Mouse (Mus musculus): ENCODE data around the gene Cpa4. TPM values are rescaled to one million over a fixed set of nuclear protein-coding genes. Genes with fewer than 3 reads are reported as not detected.

Gene Cpa4
- polyA plus RNA-seq, 1 experiment, result 0.10 TPM

GRCm38 (mm10) chr6:30618735-30619134 is 50.6 kb downstream of the Cpa4 start:
- Histone ChIP-seq H3K4me1 (ENCODE audit: control insufficient read depth, insufficient read depth, low read length) (no peaks in the 10 kb centered on the region; the same call in 1 of the 2 replicates), H3K27ac (ENCODE audit: insufficient read depth, low read length) (no peak overlapping the region), H3K4me3 (ENCODE audit: insufficient read depth, low read length) (no peak overlapping the region)
- TF ChIP-seq CTCF (IDR thresholded peaks at IDR 0.05; ENCODE audit: extremely low read depth, insufficient read depth, low read length) (no peak), POLR2A (IDR thresholded peaks at IDR 0.05; ENCODE audit: extremely low read depth, insufficient read depth, low read length) (no peak)

- no peak overlapping the region for H3K4me3 ChIP-seq (ENCODE audit: insufficient read depth, low read length)
- TF ChIP-seq CTCF (IDR thresholded peaks at IDR 0.05; ENCODE audit: extremely low read depth, insufficient read depth, low read length) (no peak), POLR2A (IDR thresholded peaks at IDR 0.05; ENCODE audit: extremely low read depth, insufficient read depth, low read length) (no peak)
- no peak overlapping the region for H3K27ac ChIP-seq (ENCODE audit: insufficient read depth, low read length)
- H3K4me1 ChIP-seq (ENCODE audit: control insufficient read depth, insufficient read depth, low read length), result no peaks in the 10 kb centered on the region; the same call in 1 of the 2 replicates
Observed at GRCm38 (mm10) chr6:30619606-30620005, 51.4 kb downstream of the Cpa4 start.

- Histone ChIP-seq H3K4me1 (ENCODE audit: control insufficient read depth, insufficient read depth, low read length) (no peaks in the 10 kb centered on the region; the same call in 1 of the 2 replicates), H3K27ac (ENCODE audit: insufficient read depth, low read length) (no peak overlapping the region)
- TF ChIP-seq CTCF (IDR thresholded peaks at IDR 0.05; ENCODE audit: extremely low read depth, insufficient read depth, low read length), result no peak
- no peak for TF ChIP-seq POLR2A (IDR thresholded peaks at IDR 0.05; ENCODE audit: extremely low read depth, insufficient read depth, low read length)
Observed at GRCm38 (mm10) chr6:30620591-30620990, 52.4 kb downstream of the Cpa4 start.

GRCm38 (mm10) chr6:30620994-30621393 is 52.8 kb downstream of the Cpa4 start:
- TF ChIP-seq POLR2A (IDR thresholded peaks at IDR 0.05; ENCODE audit: extremely low read depth, insufficient read depth, low read length), result no peak
- TF ChIP-seq CTCF (IDR thresholded peaks at IDR 0.05; ENCODE audit: extremely low read depth, insufficient read depth, low read length), result no peak
- Histone ChIP-seq H3K4me3 (ENCODE audit: insufficient read depth, low read length) (no peak overlapping the region), H3K27ac (ENCODE audit: insufficient read depth, low read length) (no peak overlapping the region), H3K4me1 (ENCODE audit: control insufficient read depth, insufficient read depth, low read length) (no peaks in the 10 kb centered on the region; the same call in 1 of the 2 replicates)

More at GRCm38 (mm10) chr6:30620591-30620990, 52.4 kb downstream of the Cpa4 start:
- H3K4me3 ChIP-seq (ENCODE audit: insufficient read depth, low read length), result no peak overlapping the region

GRCm38 (mm10) chr6:30621986-30622389 is 53.8 kb downstream of the Cpa4 start:
- Histone ChIP-seq H3K27ac (ENCODE audit: insufficient read depth, low read length) (no peak overlapping the region), H3K4me3 (ENCODE audit: insufficient read depth, low read length) (no peak overlapping the region), H3K4me1 (ENCODE audit: control insufficient read depth, insufficient read depth, low read length) (no peaks in the 10 kb centered on the region)
- no peak for TF ChIP-seq CTCF (IDR thresholded peaks at IDR 0.05; ENCODE audit: extremely low read depth, insufficient read depth, low read length)
- no peak for TF ChIP-seq POLR2A (IDR thresholded peaks at IDR 0.05; ENCODE audit: extremely low read depth, insufficient read depth, low read length)

GRCm38 (mm10) chr6:30624763-30625162 is 56.6 kb downstream of the Cpa4 start:
- no peak overlapping the region for H3K4me3 ChIP-seq (ENCODE audit: insufficient read depth, low read length)
- no peak for TF ChIP-seq POLR2A (IDR thresholded peaks at IDR 0.05; ENCODE audit: extremely low read depth, insufficient read depth, low read length)
- TF ChIP-seq CTCF (IDR thresholded peaks at IDR 0.05; ENCODE audit: extremely low read depth, insufficient read depth, low read length), result no peak
- H3K27ac ChIP-seq (ENCODE audit: insufficient read depth, low read length), result no peak overlapping the region
- no peaks in the 10 kb centered on the region for H3K4me1 ChIP-seq (ENCODE audit: control insufficient read depth, insufficient read depth, low read length)

- no peak overlapping the region for H3K27ac ChIP-seq (ENCODE audit: insufficient read depth, low read length)
- H3K4me3 ChIP-seq (ENCODE audit: insufficient read depth, low read length), result no peak overlapping the region
- TF ChIP-seq POLR2A (IDR thresholded peaks at IDR 0.05; ENCODE audit: extremely low read depth, insufficient read depth, low read length) (no peak), CTCF (IDR thresholded peaks at IDR 0.05; ENCODE audit: extremely low read depth, insufficient read depth, low read length) (no peak)
- H3K4me1 ChIP-seq (ENCODE audit: control insufficient read depth, insufficient read depth, low read length), result no peaks in the 10 kb centered on the region
Observed at GRCm38 (mm10) chr6:30628152-30628551, 60.0 kb downstream of the Cpa4 start.

GRCm38 (mm10) chr6:30629989-30630388 is 61.8 kb downstream of the Cpa4 start:
- TF ChIP-seq CTCF (IDR thresholded peaks at IDR 0.05; ENCODE audit: extremely low read depth, insufficient read depth, low read length) (no peak), POLR2A (IDR thresholded peaks at IDR 0.05; ENCODE audit: extremely low read depth, insufficient read depth, low read length) (no peak)
- Histone ChIP-seq H3K4me3 (ENCODE audit: insufficient read depth, low read length) (no peak overlapping the region), H3K27ac (ENCODE audit: insufficient read depth, low read length) (no peak overlapping the region), H3K4me1 (ENCODE audit: control insufficient read depth, insufficient read depth, low read length) (no peaks in the 10 kb centered on the region)

- TF ChIP-seq POLR2A (IDR thresholded peaks at IDR 0.05; ENCODE audit: extremely low read depth, insufficient read depth, low read length) (no peak), CTCF (IDR thresholded peaks at IDR 0.05; ENCODE audit: extremely low read depth, insufficient read depth, low read length) (no peak)
- Histone ChIP-seq H3K4me1 (ENCODE audit: control insufficient read depth, insufficient read depth, low read length) (no peaks in the 10 kb centered on the region), H3K27ac (ENCODE audit: insufficient read depth, low read length) (no peak overlapping the region), H3K4me3 (ENCODE audit: insufficient read depth, low read length) (no peak overlapping the region)
Observed at GRCm38 (mm10) chr6:30635361-30635862, 67.2 kb downstream of the Cpa4 start.

GRCm38 (mm10) chr6:30636186-30636842 is 68.1 kb downstream of the Cpa4 start:
- Histone ChIP-seq H3K27ac (ENCODE audit: insufficient read depth, low read length) (no peak overlapping the region), H3K4me3 (ENCODE audit: insufficient read depth, low read length) (no peak overlapping the region), H3K4me1 (ENCODE audit: control insufficient read depth, insufficient read depth, low read length) (no peaks in the 10 kb centered on the region)
- TF ChIP-seq POLR2A (IDR thresholded peaks at IDR 0.05; ENCODE audit: extremely low read depth, insufficient read depth, low read length), result no peak
- no peak for TF ChIP-seq CTCF (IDR thresholded peaks at IDR 0.05; ENCODE audit: extremely low read depth, insufficient read depth, low read length)
